Mouse (Mus musculus) right cerebral cortex, adult 2 months (tissue): ENCODE results near the gene Nf1.

Source experiments
- DNase-seq, 2 experiments: peaks; one replicate each; pipeline ENCODE4 v3.0.0; 2021 to 2022; ENCODE audit warnings: low spot score in 2 of 2

The Nf1 gene

GRCm38 (mm10) chr11:79328060-79328459, 11.4 kb upstream of the Nf1 start:
- DNase-seq, result no peak

GRCm38 (mm10) chr11:79329585-79329984, 9.9 kb upstream of the Nf1 start:
- DNase-seq, result no peak

GRCm38 (mm10) chr11:79335077-79335476, 4.4 kb upstream of the Nf1 start:
- DNase-seq, result no peak

- DNase-seq, result no peak
These were observed 2.7 kb upstream of the Nf1 start for GRCm38 (mm10) chr11:79336722-79337267.

- no peak for DNase-seq
These were observed 872 bp upstream of the Nf1 start for GRCm38 (mm10) chr11:79338621-79339020.

- peak; percentile 18 to 37 for DNase-seq
These were observed 602 bp downstream of the Nf1 start for GRCm38 (mm10) chr11:79339808-79340781.

GRCm38 (mm10) chr11:79356995-79357394, 17.5 kb downstream of the Nf1 start:
- no peak for DNase-seq

- no peak for DNase-seq
These were observed 17.9 kb downstream of the Nf1 start for GRCm38 (mm10) chr11:79357397-79357796.

GRCm38 (mm10) chr11:79364956-79365355, 25.5 kb downstream of the Nf1 start:
- no peak for DNase-seq

- DNase-seq, result no peak
These were observed 26.8 kb downstream of the Nf1 start for GRCm38 (mm10) chr11:79366284-79366683.

- DNase-seq, result no peak
These were observed 33.5 kb downstream of the Nf1 start for GRCm38 (mm10) chr11:79373031-79373430.

- DNase-seq, result peak; percentile 93 to 94
These were observed 58.8 kb downstream of the Nf1 start for GRCm38 (mm10) chr11:79398336-79398735.

- no peak for DNase-seq
These were observed 64.3 kb downstream of the Nf1 start for GRCm38 (mm10) chr11:79403625-79404319.

- DNase-seq, result no peak
These were observed 74.4 kb downstream of the Nf1 start for GRCm38 (mm10) chr11:79413761-79414513.

- DNase-seq, result no peak
These were observed 83.0 kb downstream of the Nf1 start for GRCm38 (mm10) chr11:79422496-79422895.

- DNase-seq, result no peak
These were observed 87.1 kb downstream of the Nf1 start for GRCm38 (mm10) chr11:79426571-79426970.

GRCm38 (mm10) chr11:79427638-79428037, 88.1 kb downstream of the Nf1 start:
- DNase-seq, result no peak

- no peak for DNase-seq
These were observed 95.8 kb downstream of the Nf1 start for GRCm38 (mm10) chr11:79435252-79435651.

- no peak for DNase-seq
These were observed 108.9 kb downstream of the Nf1 start for GRCm38 (mm10) chr11:79448361-79448760.

GRCm38 (mm10) chr11:79452966-79453365, 113.5 kb downstream of the Nf1 start:
- DNase-seq, result no peak

- no peak for DNase-seq
These were observed 118.4 kb downstream of the Nf1 start for GRCm38 (mm10) chr11:79457928-79458327.

- no peak for DNase-seq
These were observed 120.4 kb downstream of the Nf1 start for GRCm38 (mm10) chr11:79459846-79460245.
